Mouse (Mus musculus) C2C12 (cell line): ENCODE measurements around the gene Cnfn. TPM values are rescaled to one million over a fixed set of nuclear protein-coding genes. Genes with fewer than 3 reads are reported as not detected.

Experiments
- H3K27me3 ChIP-seq: one replicate; pipeline ENCODE4 v1.6.1; 2011; ENCODE audit not compliant: control insufficient read depth, insufficient read depth, insufficient read length
- H3K36me3 ChIP-seq: one replicate; pipeline ENCODE4 v1.6.1; 2011; ENCODE audit not compliant: control insufficient read depth, insufficient read depth
- H3K4me3 ChIP-seq: one replicate; pipeline ENCODE4 v1.5.1; 2011; ENCODE audit warnings: mild to moderate bottlenecking, control low read depth; ENCODE audit not compliant: poor library complexity, insufficient read depth, severe bottlenecking
- H3K79me2 ChIP-seq: one replicate; pipeline ENCODE4 v1.6.1; 2011; ENCODE audit not compliant: control insufficient read depth, insufficient read depth
- H3K79me3 ChIP-seq: one replicate; pipeline ENCODE4 v1.6.1; 2011; ENCODE audit warnings: low read depth, control low read depth
- H3ac ChIP-seq: one replicate; pipeline ENCODE3; 2011; ENCODE audit warnings: low read depth; ENCODE audit not compliant: control insufficient read depth, insufficient read length
- CEBPB ChIP-seq: IDR thresholded peaks from one replicate; pipeline ENCODE4 v1.6.1; 2011; ENCODE audit warnings: low read depth, mild to moderate bottlenecking, control low read depth, moderate library complexity
- CTCF ChIP-seq: IDR thresholded peaks from one replicate; pipeline ENCODE4 v1.5.1; 2011; ENCODE audit not compliant: control insufficient read depth, insufficient read depth, insufficient read length
- FOSL1 ChIP-seq: IDR thresholded peaks from one replicate; pipeline ENCODE4 v1.8.0; 2011; ENCODE audit warnings: mild to moderate bottlenecking, low read length; ENCODE audit not compliant: poor library complexity, insufficient read depth, severe bottlenecking
- MAX ChIP-seq: IDR thresholded peaks from one replicate; pipeline ENCODE4 v1.6.1; 2011; ENCODE audit warnings: mild to moderate bottlenecking, control low read depth
- MYOD1 ChIP-seq: IDR thresholded peaks from one replicate; pipeline ENCODE4 v1.6.1; 2011; ENCODE audit warnings: low read depth; ENCODE audit not compliant: control insufficient read depth, insufficient read length
- MYOG ChIP-seq: IDR thresholded peaks from one replicate; pipeline ENCODE4 v1.6.1; 2011; ENCODE audit not compliant: control insufficient read depth, insufficient read length; ENCODE audit errors: extremely low read depth
- USF1 ChIP-seq: IDR thresholded peaks from one replicate; pipeline ENCODE4 v1.6.1; 2011; ENCODE audit warnings: low read depth, mild to moderate bottlenecking, control low read depth, moderate library complexity
- polyA plus RNA-seq: library from polyadenylated mRNA; unstranded; fragments of >200 nt; fragmentation: generic; extraction: Trizol; gene quantifications from one replicate; pipeline ENCODE4 v1.2.1, GENCODE M21; 2012; ENCODE audit warnings: missing spikeins

The Cnfn gene
- polyA plus RNA-seq, 1 experiment, result 0.08 TPM

DNA sequence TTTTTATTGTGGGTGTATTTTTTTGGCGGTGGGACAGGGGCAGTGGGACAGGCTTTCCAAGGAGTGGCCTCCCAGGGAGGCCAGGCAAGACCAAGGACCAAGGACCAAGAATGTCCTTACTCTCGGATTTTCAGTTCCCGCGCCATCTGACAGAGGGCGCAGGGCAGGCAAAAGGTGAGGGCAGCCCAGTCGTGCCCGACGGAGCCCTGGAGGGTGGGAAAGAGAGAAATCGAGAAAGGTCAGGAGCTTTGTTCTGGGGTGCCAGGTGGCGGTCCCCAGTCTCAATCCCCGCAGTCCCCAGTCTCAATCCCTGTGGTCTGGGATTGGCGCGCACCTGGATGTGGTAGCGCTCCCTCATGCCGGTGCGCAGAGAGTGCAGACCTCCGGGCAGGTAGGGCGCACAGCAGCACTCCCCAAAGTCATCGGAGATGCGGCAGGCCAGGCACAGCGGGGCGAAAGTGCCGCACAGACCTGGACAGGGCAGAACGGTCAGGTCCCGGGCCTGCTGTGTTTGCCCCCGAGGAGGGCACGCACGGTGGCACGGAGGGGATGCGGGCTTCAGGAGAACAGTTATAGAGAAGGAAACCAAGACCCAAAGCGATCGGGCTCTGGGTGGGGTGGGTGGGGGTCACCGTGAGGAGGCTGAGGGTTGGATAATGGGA is 1.8 kb downstream of the Cnfn start:
- TF ChIP-seq CTCF (no peak), CEBPB (no peak), MAX (no peak), USF1 (no peak), MYOD1 (no peak), MYOG (no peak), FOSL1 (no peak)
- Histone ChIP-seq H3K4me3 (no peak overlapping the region), H3K79me3 (no peaks in the 10 kb centered on the region), H3K79me2 (no peaks in the 10 kb centered on the region), H3K27me3 (peaks cover 10% of the 10 kb centered on the region), H3ac (no peak overlapping the region), H3K36me3 (no peaks in the 10 kb centered on the region)

DNA sequence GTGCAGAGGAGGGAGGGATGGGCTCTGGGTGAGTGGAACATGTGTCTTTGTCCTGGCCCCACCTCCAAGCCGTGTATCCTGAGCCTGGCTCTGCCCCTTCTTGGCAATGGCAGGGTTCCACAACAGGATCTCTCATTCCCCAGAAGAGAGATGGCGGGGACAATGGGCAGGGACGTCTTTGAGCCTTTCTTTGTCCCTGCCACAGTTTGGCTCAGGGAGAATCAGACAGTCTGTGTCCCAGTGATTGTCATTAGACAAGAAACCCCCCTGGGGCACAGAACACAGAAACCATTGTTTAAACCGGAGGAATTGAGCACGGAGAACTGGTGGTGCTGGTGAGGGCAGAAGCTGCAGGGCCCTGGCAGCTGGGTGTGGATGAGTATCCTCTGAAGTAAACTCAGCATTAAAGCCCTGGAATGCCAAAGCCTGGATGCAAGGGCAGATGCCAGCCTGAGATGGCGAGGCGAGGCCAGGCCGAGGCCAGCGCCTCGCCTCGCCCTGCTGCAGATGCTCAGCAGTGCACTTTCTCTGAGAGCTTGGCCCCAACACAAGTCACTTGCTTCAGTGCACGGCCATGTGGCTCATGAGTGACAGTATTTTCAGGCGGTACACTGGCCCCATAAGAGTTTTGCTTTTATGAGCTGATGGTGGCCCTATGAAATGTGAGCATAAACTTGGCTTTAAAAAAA is 3.4 kb downstream of the Cnfn start:
- H3K27me3 ChIP-seq, result peaks cover 10% of the 10 kb centered on the region
- H3K36me3 ChIP-seq, result no peaks in the 10 kb centered on the region
- H3K79me3 ChIP-seq, result no peaks in the 10 kb centered on the region
- H3K79me2 ChIP-seq, result no peaks in the 10 kb centered on the region
- H3K4me3 ChIP-seq, result no peak overlapping the region
- no peak overlapping the region for H3ac ChIP-seq
- TF ChIP-seq MYOD1 (no peak), CTCF (no peak), MAX (no peak), CEBPB (no peak), MYOG (no peak), FOSL1 (no peak), USF1 (no peak)

DNA sequence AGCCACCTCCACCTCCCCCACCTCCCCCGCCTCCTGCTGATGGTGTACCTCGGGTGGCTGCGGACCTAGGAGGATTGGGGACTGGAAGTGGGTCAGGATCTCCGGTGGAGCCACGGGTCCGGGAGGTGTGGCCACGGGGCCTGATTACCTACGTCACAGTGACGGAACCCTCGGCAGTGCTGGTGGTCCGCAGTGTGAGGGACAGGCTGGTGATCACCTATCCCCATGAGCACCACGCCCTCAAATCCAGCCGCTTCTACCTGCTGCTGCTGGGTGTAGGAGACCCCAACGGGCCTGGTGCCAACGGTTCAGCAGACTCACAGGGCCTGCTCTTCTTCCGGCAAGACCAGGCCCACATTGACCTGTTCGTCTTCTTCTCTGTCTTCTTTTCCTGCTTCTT is 5.9 kb downstream of the Cnfn start:
- Histone ChIP-seq H3K79me2 (no peaks in the 10 kb centered on the region), H3K27me3 (peaks cover 9% of the 10 kb centered on the region), H3K4me3 (no peak overlapping the region), H3ac (no peak overlapping the region), H3K36me3 (no peaks in the 10 kb centered on the region), H3K79me3 (no peaks in the 10 kb centered on the region)
- TF ChIP-seq USF1 (no peak), MAX (no peak), MYOD1 (no peak), MYOG (no peak), CEBPB (no peak), CTCF (no peak), FOSL1 (no peak)

DNA sequence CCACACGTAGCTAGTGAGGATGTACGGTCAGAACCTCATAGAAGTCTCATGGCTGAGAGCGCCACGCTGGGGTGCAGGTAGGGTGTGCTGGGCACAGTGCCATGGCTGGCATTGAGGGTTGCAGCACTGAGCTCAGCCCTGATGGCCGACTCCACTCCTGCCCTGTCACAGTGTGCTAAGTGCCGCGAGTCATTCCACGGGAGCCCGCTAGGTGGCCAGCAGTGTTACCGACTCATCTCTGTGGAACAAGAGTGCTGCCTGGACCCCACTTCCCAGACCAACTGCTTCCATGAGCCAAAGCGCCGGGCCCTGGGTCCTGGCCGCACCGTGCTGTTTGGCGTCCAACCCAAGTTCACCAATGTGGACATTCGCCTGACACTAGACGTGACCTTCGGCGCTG is 6.4 kb downstream of the Cnfn start:
- Histone ChIP-seq H3K79me2 (no peaks in the 10 kb centered on the region), H3K4me3 (no peak overlapping the region), H3K79me3 (no peaks in the 10 kb centered on the region), H3K36me3 (no peaks in the 10 kb centered on the region), H3K27me3 (peaks cover 4% of the 10 kb centered on the region), H3ac (no peak overlapping the region)
- TF ChIP-seq FOSL1 (no peak), MAX (no peak), USF1 (no peak), MYOD1 (no peak), MYOG (no peak), CTCF (peak; percentile 13)

DNA sequence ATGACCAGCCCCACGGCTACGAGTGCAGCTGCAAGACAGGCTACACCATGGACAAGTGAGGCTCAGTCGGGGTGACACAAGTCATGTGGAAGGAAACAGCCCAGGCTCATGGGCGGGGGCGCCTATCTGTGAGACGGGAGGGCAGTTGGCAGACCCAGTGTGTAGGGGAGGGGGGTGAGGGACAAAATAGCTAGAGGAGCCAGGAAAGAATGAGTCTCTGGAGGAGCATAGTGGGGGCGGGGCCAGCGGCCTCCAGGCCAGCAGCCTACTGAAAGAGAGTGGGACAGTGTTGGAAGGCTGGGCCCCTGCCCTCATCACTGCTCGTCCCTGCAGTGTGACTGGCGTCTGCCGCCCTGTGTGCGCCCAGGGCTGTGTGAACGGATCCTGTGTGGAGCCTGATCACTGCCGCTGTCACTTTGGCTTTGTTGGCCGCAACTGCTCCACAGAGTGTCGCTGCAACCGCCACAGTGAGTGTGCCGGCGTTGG is 10.8 kb downstream of the Cnfn start:
- TF ChIP-seq CTCF (no peak), MYOG (no peak), CEBPB (no peak), MAX (no peak), MYOD1 (no peak)
- H3K36me3 ChIP-seq, result no peaks in the 10 kb centered on the region
- no peak overlapping the region for H3K4me3 ChIP-seq

DNA sequence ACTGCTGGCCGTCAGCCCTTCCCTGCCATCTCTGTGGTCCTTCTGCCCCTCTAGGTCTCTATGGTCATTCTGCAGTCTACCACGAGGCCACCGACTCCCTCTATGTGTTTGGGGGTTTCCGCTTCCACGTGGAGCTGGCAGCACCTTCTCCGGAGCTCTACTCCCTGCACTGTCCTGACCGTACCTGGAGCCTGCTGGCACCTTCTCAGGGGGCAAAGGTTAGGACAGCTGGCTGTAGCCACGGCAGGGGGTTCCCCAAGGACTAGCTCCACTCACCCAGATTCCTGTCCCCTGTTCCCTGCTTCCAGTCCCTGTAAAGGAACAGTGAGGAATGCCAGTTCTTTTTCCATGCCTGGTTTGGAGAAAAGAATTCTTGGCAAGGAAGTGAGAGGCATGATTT is 20.7 kb downstream of the Cnfn start:
- Histone ChIP-seq H3K4me3 (no peak overlapping the region), H3K79me3 (no peaks in the 10 kb centered on the region), H3K79me2 (no peaks in the 10 kb centered on the region), H3K36me3 (peaks cover 18% of the 10 kb centered on the region), H3ac (no peak overlapping the region), H3K27me3 (no peaks in the 10 kb centered on the region)
- TF ChIP-seq CTCF (no peak), MAX (no peak), CEBPB (no peak), FOSL1 (no peak), MYOG (no peak), MYOD1 (no peak), USF1 (no peak)

More for the DNA sequence above, 10.8 kb downstream of the Cnfn start:
- Histone ChIP-seq H3K79me3 (no peaks in the 10 kb centered on the region), H3K27me3 (no peaks in the 10 kb centered on the region), H3ac (no peak overlapping the region), H3K79me2 (no peaks in the 10 kb centered on the region)
